Mouse (Mus musculus): Measurements from ENCODE around the gene Gsdma3.

- TF ChIP-seq CTCF (IDR thresholded peaks at IDR 0.05; ENCODE audit: borderline replicate concordance, control insufficient read depth, extremely low read depth, insufficient read depth, low read length, poor library complexity): no peak
- no peak for TF ChIP-seq POLR2A (IDR thresholded peaks at IDR 0.05; ENCODE audit: control insufficient read depth, extremely low read depth, insufficient read depth, low read length, poor library complexity)
These were observed 4.5 kb downstream of the Gsdma3 start for GRCm38 (mm10) chr11:98630646-98631045.
